Mouse (Mus musculus) liver, embryonic 16.5 days (tissue): ENCODE measurements around the gene Ccdc33. TPM values are rescaled to one million over a fixed set of nuclear protein-coding genes. Genes with fewer than 3 reads are reported as not detected.

ENCODE experiments used
- ATAC-seq: fragments of 200-750 bp; cut with Nextera tagmentation; 2 replicates; pipeline ENCODE4 v1.8.0; 2017; ENCODE audit warnings: low read depth, mild to moderate bottlenecking, moderate number of reproducible peaks, moderate library complexity
- H3K27ac ChIP-seq: fragments of 300-500 bp; sonication (generic); 2 replicates; pipeline ENCODE4 v1.5.1; 2014; ENCODE audit warnings: mild to moderate bottlenecking, low read length
- H3K27me3 ChIP-seq: fragments of 300-500 bp; sonication (generic); 2 replicates; pipeline ENCODE4 v1.6.1; 2014; ENCODE audit warnings: low read depth, low read length, mixed read lengths; ENCODE audit not compliant: control insufficient read depth, insufficient read depth
- H3K36me3 ChIP-seq: fragments of 300-500 bp; sonication (generic); 2 replicates; pipeline ENCODE4 v1.6.1; 2014; ENCODE audit warnings: mild to moderate bottlenecking; ENCODE audit not compliant: control insufficient read depth, insufficient read depth
- H3K4me1 ChIP-seq: fragments of 300-500 bp; sonication (generic); 2 replicates; pipeline ENCODE4 v1.6.1; 2014; ENCODE audit warnings: low read depth, low read length, mixed read lengths; ENCODE audit not compliant: control insufficient read depth
- H3K4me2 ChIP-seq: fragments of 300-500 bp; sonication (generic); 2 replicates; pipeline ENCODE4 v1.6.1; 2014; ENCODE audit warnings: low read depth, low read length, mixed read lengths
- H3K4me3 ChIP-seq: fragments of 300-500 bp; sonication (generic); 2 replicates; pipeline ENCODE4 v1.5.1; 2014; ENCODE audit warnings: low read depth, mild to moderate bottlenecking, low read length
- H3K9ac ChIP-seq: fragments of 300-500 bp; sonication (generic); 2 replicates; pipeline ENCODE4 v1.6.1; 2014; ENCODE audit warnings: low read depth, low read length
- H3K9me3 ChIP-seq: fragments of 300-500 bp; sonication (generic); replicated peaks from 2 replicates; pipeline ENCODE4 v1.6.1; 2016; ENCODE audit warnings: low read length; ENCODE audit not compliant: control insufficient read depth
- WGBS: fragments of 180-500 bp; shearing (Covaris S2); extraction: QIAGEN DNeasy Blood & Tissue Kit; methylation state at CpG from one replicate; pipeline ENCODE4 v1.1.7; 2014; ENCODE audit not compliant: insufficient replicate concordance; 5-methylcytosine and 5-hydroxymethylcytosine counted together
- polyA plus RNA-seq: library from polyadenylated mRNA; unstranded; fragments of >200 nt; fragmentation: Nextera tagmentation; extraction: Ambion mirVana; gene quantifications from 2 replicates; pipeline ENCODE4 v1.2.1, GENCODE M21; 2015

The Ccdc33 gene
- polyA plus RNA-seq, 1 experiment from 2014 or later: not detected

- Histone ChIP-seq H3K27me3 (no peaks in the 10 kb centered on the region), H3K4me3 (no peak overlapping the region), H3K9ac (no peak overlapping the region), H3K27ac (no peak overlapping the region), H3K9me3 (no peaks in the 10 kb centered on the region), H3K4me2 (no peak overlapping the region), H3K4me1 (no peaks in the 10 kb centered on the region), H3K36me3 (no peaks in the 10 kb centered on the region)
- ATAC-seq: no peak
- WGBS: 16% methylated on average over 6 of the region's 6 CpGs
Observed at GRCm38 (mm10) chr9:58009015-58009362, 109.6 kb downstream of the Ccdc33 start.

GRCm38 (mm10) chr9:58008336-58009014, 110.1 kb downstream of the Ccdc33 start:
- Histone ChIP-seq H3K9ac (no peak overlapping the region), H3K9me3 (no peaks in the 10 kb centered on the region), H3K4me1 (no peaks in the 10 kb centered on the region), H3K27ac (no peak overlapping the region), H3K36me3 (no peaks in the 10 kb centered on the region), H3K27me3 (no peaks in the 10 kb centered on the region), H3K4me2 (no peak overlapping the region), H3K4me3 (no peak overlapping the region)
- WGBS: 55% methylated on average over 12 of the region's 12 CpGs
- no peak for ATAC-seq

- Histone ChIP-seq H3K9ac (no peak within 1 kb of the TSS), H3K9me3 (no peaks in the 10 kb centered on the region), H3K27me3 (no peaks in the 10 kb centered on the region), H3K4me1 (no peaks in the 10 kb centered on the region), H3K4me2 (no peak within 1 kb of the TSS), H3K36me3 (no peaks in the 10 kb centered on the region), H3K4me3 (no peak within 1 kb of the TSS), H3K27ac (no peak within 1 kb of the TSS)
- ATAC-seq: no peak
- 52% methylated on average over 16 of the region's 16 CpGs for WGBS
Observed at GRCm38 (mm10) chr9:58005753-58006461, 112.7 kb downstream of the Ccdc33 start, which contains the start of gene Cyp11a1. Cyp11a1 (plus strand) TSS chr9:58006411.

- no peak overlapping the region for H3K4me2 ChIP-seq
- no peak overlapping the region for H3K27ac ChIP-seq
- WGBS: 23% methylated on average over 2 of the region's 2 CpGs
- no peak overlapping the region for H3K4me3 ChIP-seq
- no peak overlapping the region for H3K9ac ChIP-seq
- no peak for ATAC-seq
- no peaks in the 10 kb centered on the region for H3K36me3 ChIP-seq
- H3K9me3 ChIP-seq: no peaks in the 10 kb centered on the region
- no peaks in the 10 kb centered on the region for H3K27me3 ChIP-seq
- H3K4me1 ChIP-seq: no peaks in the 10 kb centered on the region; the same call in 1 of the 2 replicates
Observed at GRCm38 (mm10) chr9:58003272-58003671, 115.4 kb downstream of the Ccdc33 start.

GRCm38 (mm10) chr9:57999676-58000075, 118.9 kb downstream of the Ccdc33 start:
- H3K27ac ChIP-seq: no peak overlapping the region
- H3K36me3 ChIP-seq: no peaks in the 10 kb centered on the region
- peaks cover 15% of the 10 kb centered on the region for H3K27me3 ChIP-seq
- H3K4me1 ChIP-seq: peaks cover 5% of the 10 kb centered on the region
- H3K4me2 ChIP-seq: no peak overlapping the region
- ATAC-seq: no peak
- H3K9ac ChIP-seq: no peak overlapping the region
- no peak overlapping the region for H3K4me3 ChIP-seq
- WGBS: 40% methylated on average over 2 of the region's 2 CpGs
- H3K9me3 ChIP-seq: no peaks in the 10 kb centered on the region

GRCm38 (mm10) chr9:57998685-57999084, 119.9 kb downstream of the Ccdc33 start:
- Histone ChIP-seq H3K36me3 (no peaks in the 10 kb centered on the region), H3K4me2 (no peak overlapping the region), H3K9ac (no peak overlapping the region), H3K4me1 (peaks cover 5% of the 10 kb centered on the region), H3K27me3 (peaks cover 15% of the 10 kb centered on the region), H3K9me3 (no peaks in the 10 kb centered on the region), H3K27ac (no peak overlapping the region), H3K4me3 (no peak overlapping the region)
- no peak for ATAC-seq
- 44% methylated on average over 2 of the region's 2 CpGs for WGBS

- WGBS: under 1% methylated on average over 20 of the region's 20 CpGs
- no peaks in the 10 kb centered on the region for H3K36me3 ChIP-seq
- no peaks in the 10 kb centered on the region for H3K9me3 ChIP-seq
- H3K27ac ChIP-seq: no peak overlapping the region
- peaks cover 5% of the 10 kb centered on the region for H3K4me1 ChIP-seq
- peak overlapping the region; percentile 48 for H3K4me2 ChIP-seq
- peaks cover 15% of the 10 kb centered on the region for H3K27me3 ChIP-seq
- no peak overlapping the region for H3K9ac ChIP-seq
- peak; percentile 24; the same call in 1 of the 2 replicates for ATAC-seq
- H3K4me3 ChIP-seq: peak overlapping the region; percentile 28
Observed at GRCm38 (mm10) chr9:57998032-57998659, 120.5 kb downstream of the Ccdc33 start.

GRCm38 (mm10) chr9:57997511-57998031, 121.1 kb downstream of the Ccdc33 start:
- 18% methylated on average over 13 of the region's 13 CpGs for WGBS
- Histone ChIP-seq H3K9ac (no peak overlapping the region), H3K4me3 (peak overlapping the region; percentile 28), H3K9me3 (no peaks in the 10 kb centered on the region), H3K27ac (no peak overlapping the region), H3K4me1 (peaks cover 5% of the 10 kb centered on the region), H3K4me2 (peak overlapping the region; percentile 48), H3K36me3 (no peaks in the 10 kb centered on the region), H3K27me3 (peaks cover 15% of the 10 kb centered on the region)
- no peak for ATAC-seq

- Histone ChIP-seq H3K9ac (no peak overlapping the region), H3K4me2 (no peak overlapping the region), H3K27me3 (peaks cover 15% of the 10 kb centered on the region), H3K27ac (no peak overlapping the region), H3K4me1 (peaks cover 5% of the 10 kb centered on the region), H3K4me3 (no peak overlapping the region), H3K36me3 (no peaks in the 10 kb centered on the region), H3K9me3 (no peaks in the 10 kb centered on the region)
- ATAC-seq: no peak
- 29% methylated on average over 4 of the region's 4 CpGs for WGBS
Observed at GRCm38 (mm10) chr9:57995282-57995681, 123.3 kb downstream of the Ccdc33 start.
